8 mouse cellular contexts compared by ENCODE assay signal in the genomic region with DNA sequence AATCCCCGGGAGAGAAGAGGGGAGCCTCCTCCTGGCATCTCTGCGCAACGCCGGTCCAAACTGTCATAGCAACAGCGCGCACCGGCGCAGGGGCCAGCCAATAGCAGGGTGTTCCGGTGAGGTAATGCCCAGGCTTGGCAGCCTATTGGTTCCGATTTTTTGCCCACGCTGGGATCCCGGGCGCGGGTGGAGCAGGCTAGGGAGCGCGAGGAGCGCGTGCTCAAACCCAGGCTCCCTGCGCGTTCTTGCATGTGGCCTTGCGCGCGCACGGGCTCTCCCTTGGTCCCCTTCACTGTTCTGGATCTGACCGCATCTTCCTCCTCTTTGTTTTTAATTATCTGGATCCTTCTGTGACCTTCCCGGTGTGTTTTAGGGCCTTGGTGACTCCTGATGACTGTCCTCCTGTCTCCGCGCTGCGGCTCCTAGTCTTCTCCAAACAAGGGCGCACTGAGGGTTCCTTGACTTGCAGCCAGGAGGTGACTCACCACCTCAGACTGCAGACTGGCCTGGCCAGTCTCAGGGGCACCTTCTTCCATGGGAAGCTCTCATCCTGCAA. TPM values are rescaled to one million over a fixed set of nuclear protein-coding genes. Genes with fewer than 3 reads are reported as not detected.
DNase-seq lines count a peak whose midpoint lies in the region; ATAC-seq and TF ChIP-seq lines count a peak whose summit lies in the region.

No protein-coding gene starts in this region.

- H3K9me3 ChIP-seq in ES-E14 (ENCODE audit: control insufficient read depth, insufficient read depth, low read depth, low read length) = no peaks in the 10 kb centered on the region
- no peaks in the 10 kb centered on the region for H3K9me3 ChIP-seq in forebrain, postnatal 0 days (ENCODE audit: low read length)
- no peaks in the 10 kb centered on the region for H3K9me3 ChIP-seq in hindbrain, embryonic 11.5 days (ENCODE audit: control insufficient read depth, low read length)

- peak overlapping the region; percentile 58 for H3K4me2 ChIP-seq in forebrain, postnatal 0 days (ENCODE audit: low read depth)
- peak overlapping the region; percentile 46 for H3K4me2 ChIP-seq in hindbrain, embryonic 11.5 days (replicated peaks; ENCODE audit: low read depth, low read length)

- H3K4me3 ChIP-seq in ES-E14 (ENCODE audit: insufficient read depth in 1 of 2, low read depth in 1 of 2, low read length in 2 of 2, poor library complexity in 1 of 2, severe bottlenecking in 1 of 2) = peak overlapping the region; percentile 13 to 52; a peak in 3 of 4 replicates
- peak overlapping the region; percentile 29 for H3K4me3 ChIP-seq in forebrain, postnatal 0 days (ENCODE audit: low read depth, low read length)
- peak overlapping the region; percentile 17 for H3K4me3 ChIP-seq in hindbrain, embryonic 11.5 days (ENCODE audit: low read depth, low read length)

- H3K27ac ChIP-seq in ES-E14 (ENCODE audit: insufficient read depth, low read depth, low read length, poor library complexity, severe bottlenecking) = no peak overlapping the region
- peak overlapping the region; percentile 73 for H3K27ac ChIP-seq in forebrain, postnatal 0 days (ENCODE audit: low read depth, low read length)
- no peak overlapping the region for H3K27ac ChIP-seq in hindbrain, embryonic 11.5 days (ENCODE audit: low read depth, low read length)

- DNase-seq in ES-E14 (ENCODE audit: low read depth, low spot score) = no peak
- DNase-seq in cerebellum, adult 18-20 months = peak; percentile 97
- DNase-seq in forebrain, postnatal 0 days = peak; percentile 96
- peak; percentile 75 for DNase-seq in hindbrain, embryonic 11.5 days (ENCODE audit: low spot score)
- DNase-seq in layer of hippocampus, adult 9-11 months = peak; percentile 93
- peak; percentile 81 for DNase-seq in lung, postnatal 10 days
- peak; percentile 98 for DNase-seq in right cerebral cortex, postnatal 25 days
- DNase-seq in T-cell, adult 2 months (ENCODE audit: low spot score) = no peak

- TF ChIP-seq CTCF in forebrain, postnatal 0 days (IDR thresholded peaks at IDR 0.05; ENCODE audit: low read depth) = peak; percentile 54

- no peaks in the 10 kb centered on the region for H3K27me3 ChIP-seq in forebrain, postnatal 0 days (ENCODE audit: insufficient read depth, low read length)
- H3K27me3 ChIP-seq in hindbrain, embryonic 11.5 days (ENCODE audit: control insufficient read depth, insufficient read depth, low read length) = peaks cover 14% of the 10 kb centered on the region; the same call in 1 of the 2 replicates

- no peaks in the 10 kb centered on the region for H3K36me3 ChIP-seq in ES-E14 (ENCODE audit: control insufficient read depth, insufficient read depth, low read length, poor library complexity, severe bottlenecking)
- H3K36me3 ChIP-seq in forebrain, postnatal 0 days (ENCODE audit: insufficient read depth) = no peaks in the 10 kb centered on the region
- H3K36me3 ChIP-seq in hindbrain, embryonic 11.5 days (ENCODE audit: control insufficient read depth, insufficient read depth, low read length) = no peaks in the 10 kb centered on the region

- 2% methylated on average over 30 of the region's 30 CpGs for WGBS in forebrain, postnatal 0 days
- 2% methylated on average over 30 of the region's 30 CpGs for WGBS in hindbrain, embryonic 11.5 days

- ATAC-seq in forebrain, postnatal 0 days = peak; percentile 97
- ATAC-seq in hindbrain, embryonic 11.5 days (ENCODE audit: low FRiP score) = peak; percentile 52

- H3K9ac ChIP-seq in ES-E14 (ENCODE audit: insufficient read depth, low read depth, low read length, poor library complexity, severe bottlenecking) = no peak overlapping the region
- H3K9ac ChIP-seq in forebrain, postnatal 0 days = peak overlapping the region; percentile 45
- 0 out of 2 replicates have a peak overlapping the region, but pooled peaks have one; percentile 34 for H3K9ac ChIP-seq in hindbrain, embryonic 11.5 days (ENCODE audit: low read depth, low read length)

- in situ Hi-C loops in ES-E14 (cut with MboI; ENCODE audit: low sequenced_read_pairs in 2 of 2, unreplicated experiment in 2 of 2) = no loop called here

- H3K4me1 ChIP-seq in ES-E14 (ENCODE audit: control insufficient read depth in 2 of 2, insufficient read depth in 2 of 2, low read length in 2 of 2, poor library complexity in 1 of 2) = no peaks in the 10 kb centered on the region; a peak in 1 of 4 replicates
- peaks cover 25% of the 10 kb centered on the region for H3K4me1 ChIP-seq in forebrain, postnatal 0 days (ENCODE audit: insufficient read depth)
- H3K4me1 ChIP-seq in hindbrain, embryonic 11.5 days (replicated peaks; ENCODE audit: control insufficient read depth, insufficient read depth, low read length) = peaks cover 9% of the 10 kb centered on the region

TF ChIP-seq in ES-E14, 5 proteins besides CTCF, POLR2A, EP300 and RAD21:
- TF ChIP-seq CHD2 (IDR thresholded peaks at IDR 0.05; ENCODE audit: low read depth, low read length) (0 out of 2 replicates have a peak, but pooled peaks have one; percentile 35), ZC3H11A (IDR thresholded peaks at IDR 0.05; ENCODE audit: borderline replicate concordance, low read depth, low read length) (no peak), ZNF384 (IDR thresholded peaks at IDR 0.05; ENCODE audit: low read depth, low read length) (no peak)

RNA-seq across cellular contexts. Expression of a gene that starts 51.2 kb away (rescaled TPM):
- total RNA-seq in ES-E14 (2012; rRNA removed) = 40.0 and 96.2 TPM in 2 replicates
- total RNA-seq in forebrain, postnatal 0 days (2014; rRNA removed) = 17.5 and 25.5 TPM in 2 replicates
- polyA plus RNA-seq in forebrain, postnatal 0 days (2015; fragmentation: Nextera tagmentation; extraction: Ambion mirVana) = 30.2 and 34.3 TPM in 2 replicates
- polyA plus RNA-seq in hindbrain, embryonic 11.5 days (2014; fragmentation: Nextera tagmentation; extraction: Ambion mirVana) = 23.4 and 32.1 TPM in 2 replicates

Comparison
In these comparisons a context has a peak if more than half of its experiments do, and no peak if none do; other contexts are left out.
1. DNase-seq: peak in cerebellum, adult 18-20 months (2 of 2), forebrain, postnatal 0 days (single experiment), hindbrain, embryonic 11.5 days (single experiment), layer of hippocampus, adult 9-11 months (single experiment), lung, postnatal 10 days (single experiment) and right cerebral cortex, postnatal 25 days (single experiment); none in ES-E14 (single experiment) and T-cell, adult 2 months (single experiment).
2. Peak in every context shown above with its lines, with median percentiles within 50 percentile points of each other: H3K4me3 ChIP-seq.